Mouse (Mus musculus) B cell, adult 2 months (primary cell): ENCODE results near the gene Adamtsl3.
"Not testable (repeated sequence)": the region's sequence is repeated elsewhere in the genome, so short reads cannot be mapped to it uniquely, and the experiment has no call there.

Experiments used
- DNase-seq, 2 experiments: peaks; one replicate each; pipeline ENCODE4 v3.0.0; 2022

The Adamtsl3 gene

DNA sequence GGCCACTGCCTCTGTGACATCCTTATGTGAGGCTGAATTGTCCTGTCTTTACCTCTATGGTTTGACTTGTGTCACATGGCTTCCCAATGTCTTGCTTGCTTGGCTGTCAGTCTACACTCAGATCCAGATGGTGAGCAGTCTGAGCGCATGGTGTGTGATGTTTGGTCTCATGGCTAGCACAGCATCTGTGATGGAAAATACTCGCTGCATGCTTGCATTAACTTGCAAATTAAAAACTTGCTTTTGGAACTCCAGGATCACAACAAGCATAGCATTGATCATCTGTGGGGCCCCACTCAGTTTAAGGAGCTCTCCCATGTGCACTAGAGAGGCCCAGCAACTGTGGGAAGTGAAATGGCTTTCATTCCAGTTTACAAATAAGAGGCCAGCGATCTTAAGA lies 29.1 kb downstream of the Adamtsl3 start:
- DNase-seq, result no peak

DNA sequence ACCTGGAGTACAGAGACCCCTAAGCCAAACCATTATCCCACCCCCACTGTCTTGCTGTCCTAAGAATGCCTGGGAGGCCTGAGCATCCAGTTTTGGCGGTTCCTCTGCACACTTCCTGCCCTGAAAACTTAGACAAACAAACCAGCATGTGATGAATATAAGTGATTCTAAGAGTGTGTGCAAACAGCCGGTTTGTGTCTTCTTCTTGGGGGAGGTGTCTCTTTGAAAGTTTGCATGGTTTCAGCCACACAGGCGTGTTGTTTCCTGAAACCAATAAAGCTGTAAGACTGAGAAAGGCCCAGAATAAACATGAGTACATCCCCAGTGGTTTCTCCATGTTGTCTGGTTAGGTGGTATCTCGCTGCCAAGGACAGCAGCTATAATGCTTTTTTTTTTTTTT lies 30.6 kb downstream of the Adamtsl3 start:
- DNase-seq, result no peak

- no peak for DNase-seq
Measured at GRCm38 (mm10) chr7:82366471-82366870, 31.0 kb downstream of the Adamtsl3 start.

GRCm38 (mm10) chr7:82368047-82368446 lies 32.6 kb downstream of the Adamtsl3 start:
- DNase-seq, result no peak

DNA sequence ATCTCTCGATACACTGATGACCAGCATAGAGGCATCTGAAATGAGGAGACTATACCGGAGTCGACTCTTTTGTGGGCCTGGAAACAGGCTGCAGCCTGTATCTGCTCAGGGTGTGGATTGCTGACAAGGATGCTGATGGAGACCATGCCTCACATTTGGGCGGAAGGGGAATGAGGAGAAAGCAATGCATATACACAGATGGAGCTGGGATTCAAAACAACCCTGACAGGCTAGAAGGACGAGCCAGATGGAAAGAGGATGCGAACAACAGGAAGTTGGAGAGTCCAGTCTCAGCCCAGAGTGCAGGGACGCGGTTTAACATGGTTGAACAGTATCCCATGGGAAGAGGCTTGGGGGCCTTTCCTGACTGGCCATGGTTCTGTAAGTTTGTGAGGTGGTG lies 34.6 kb downstream of the Adamtsl3 start:
- no peak for DNase-seq

- DNase-seq, result no peak
Measured at GRCm38 (mm10) chr7:82371411-82371810, 35.9 kb downstream of the Adamtsl3 start.

DNA sequence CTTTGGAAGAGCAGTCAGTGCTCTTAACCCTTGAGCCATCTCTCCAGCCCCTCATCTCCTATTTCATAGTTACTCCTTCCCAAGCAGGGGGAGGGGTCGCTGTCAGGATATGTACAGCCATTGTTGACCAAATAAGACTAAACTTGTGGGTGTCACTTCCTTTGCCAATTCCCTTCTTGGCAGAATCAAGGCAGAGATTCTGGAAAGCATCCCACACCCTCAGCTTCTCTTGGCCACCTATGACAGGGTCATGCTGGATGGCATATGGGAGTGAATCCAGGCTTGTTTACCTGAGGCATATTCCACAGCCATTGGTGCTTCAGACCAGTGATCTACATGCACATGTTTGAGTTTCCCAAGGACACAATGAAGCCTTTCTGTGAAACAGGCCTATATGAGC lies 42.8 kb downstream of the Adamtsl3 start:
- DNase-seq, result no peak

GRCm38 (mm10) chr7:82379765-82380164 lies 44.3 kb downstream of the Adamtsl3 start:
- no peak for DNase-seq

DNA sequence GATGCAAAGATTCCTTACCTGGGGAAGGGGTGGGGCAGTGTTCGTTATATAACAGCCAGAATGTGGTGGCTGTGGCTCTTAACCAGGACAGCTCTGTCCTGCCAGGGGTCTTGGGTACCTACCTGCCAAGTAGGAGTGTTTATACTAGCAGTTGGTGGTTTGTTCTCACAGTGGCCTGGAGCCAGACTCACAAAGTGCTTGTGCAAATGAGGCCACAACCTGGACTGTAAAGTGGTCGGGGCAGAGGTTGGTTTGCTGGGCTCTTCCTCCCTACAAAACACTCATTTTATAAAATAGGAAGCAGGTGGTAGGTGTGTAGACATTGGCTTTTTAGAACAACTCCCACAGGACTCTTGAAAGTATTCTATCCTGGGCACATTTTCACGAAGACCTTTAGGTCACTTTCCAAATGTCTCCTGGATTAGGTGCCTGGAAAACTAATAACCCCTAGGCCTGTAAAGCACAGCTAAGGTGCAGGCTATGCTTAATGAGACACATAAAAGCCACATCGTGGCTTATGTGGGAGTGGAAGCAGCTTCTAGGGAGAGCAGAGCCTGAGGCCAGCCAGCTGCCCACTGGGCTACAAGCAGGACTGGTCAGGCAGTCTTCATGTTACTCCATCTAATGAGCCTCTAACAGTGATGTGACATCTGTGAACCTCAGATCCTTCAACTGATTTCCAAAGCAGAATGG lies 47.5 kb downstream of the Adamtsl3 start:
- DNase-seq, result no peak

- no peak for DNase-seq
Measured at GRCm38 (mm10) chr7:82383536-82383848, 48.0 kb downstream of the Adamtsl3 start.

GRCm38 (mm10) chr7:82387121-82387520 lies 51.6 kb downstream of the Adamtsl3 start:
- no peak for DNase-seq

DNA sequence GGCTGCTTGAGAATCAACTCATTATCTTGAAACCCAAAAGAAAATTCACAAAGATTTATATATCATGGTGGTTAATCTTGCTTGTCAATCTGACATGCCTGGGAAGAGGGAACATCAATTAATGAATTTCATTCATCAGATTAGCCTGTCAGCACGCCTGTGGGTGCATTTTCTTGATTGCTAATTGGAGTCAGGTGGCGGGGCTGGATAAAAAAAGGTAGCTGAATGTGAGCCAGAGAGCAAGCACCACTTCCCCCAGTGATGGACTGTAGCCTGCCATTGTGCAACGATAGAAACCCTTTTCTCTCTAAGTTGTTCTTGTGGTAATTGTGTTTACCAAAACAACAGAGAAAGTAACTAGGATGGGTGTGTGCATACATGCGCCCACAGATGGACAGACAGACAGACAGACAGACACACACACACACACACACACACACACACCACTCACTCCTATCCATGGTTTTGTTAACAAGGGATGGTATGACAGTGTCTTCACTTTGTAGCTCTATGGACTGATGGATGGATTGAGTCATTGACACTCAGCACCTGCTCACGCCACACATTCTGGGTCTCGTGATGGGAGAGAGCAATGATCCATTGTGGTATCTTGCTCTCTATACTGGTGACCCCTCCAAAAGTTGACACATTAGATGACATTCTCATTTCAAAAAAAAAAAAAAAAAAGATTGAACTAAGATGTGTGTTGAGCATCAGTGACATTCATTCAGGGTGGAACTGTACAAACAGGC lies 59.1 kb downstream of the Adamtsl3 start:
- DNase-seq, result no peak

DNA sequence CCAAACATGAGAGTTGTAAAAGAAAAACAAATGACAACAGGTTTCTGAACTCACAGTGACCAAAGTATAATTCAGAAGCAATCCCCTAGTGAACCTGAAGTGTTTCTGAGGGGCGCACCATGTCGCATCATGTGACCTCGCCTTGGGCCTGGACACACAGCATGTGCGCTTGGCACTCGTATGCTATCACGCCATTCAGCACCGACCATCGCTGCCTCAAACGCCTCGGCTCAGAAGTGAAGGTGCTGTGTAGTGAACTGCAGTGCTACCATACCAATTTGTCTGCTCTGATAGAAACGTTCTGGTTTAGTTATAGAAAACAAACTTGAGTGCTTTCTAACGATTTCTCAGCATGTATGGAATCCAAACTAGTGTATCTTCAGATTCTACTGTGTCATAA lies 59.7 kb downstream of the Adamtsl3 start:
- no peak for DNase-seq

GRCm38 (mm10) chr7:82395751-82396512 lies 60.4 kb downstream of the Adamtsl3 start:
- no peak for DNase-seq

GRCm38 (mm10) chr7:82396869-82397268 lies 61.4 kb downstream of the Adamtsl3 start:
- DNase-seq, result no peak

DNA sequence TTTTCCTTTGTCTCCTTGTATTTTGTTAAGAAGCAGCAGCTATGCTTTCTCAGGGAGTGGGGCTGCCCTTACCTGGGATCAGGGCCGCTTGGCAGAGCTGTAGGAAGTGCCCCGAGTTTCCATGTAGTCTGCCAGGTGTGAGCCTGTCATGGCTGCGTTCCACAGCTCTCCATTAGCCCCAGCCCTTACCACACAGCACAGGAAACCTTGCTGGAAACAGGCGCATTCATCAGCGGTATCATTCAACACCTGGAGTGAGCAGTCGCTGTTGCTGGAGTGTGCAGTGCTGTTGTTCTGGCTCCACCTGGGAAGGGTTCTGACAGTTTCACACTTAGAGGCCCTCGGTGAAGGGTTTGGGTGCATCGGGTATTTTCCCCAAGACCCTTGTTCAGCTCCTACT lies 62.1 kb downstream of the Adamtsl3 start:
- no peak for DNase-seq

- no peak for DNase-seq
Measured at GRCm38 (mm10) chr7:82405466-82406045, 70.1 kb downstream of the Adamtsl3 start.

GRCm38 (mm10) chr7:82410966-82411365 lies 75.5 kb downstream of the Adamtsl3 start:
- no peak for DNase-seq

DNA sequence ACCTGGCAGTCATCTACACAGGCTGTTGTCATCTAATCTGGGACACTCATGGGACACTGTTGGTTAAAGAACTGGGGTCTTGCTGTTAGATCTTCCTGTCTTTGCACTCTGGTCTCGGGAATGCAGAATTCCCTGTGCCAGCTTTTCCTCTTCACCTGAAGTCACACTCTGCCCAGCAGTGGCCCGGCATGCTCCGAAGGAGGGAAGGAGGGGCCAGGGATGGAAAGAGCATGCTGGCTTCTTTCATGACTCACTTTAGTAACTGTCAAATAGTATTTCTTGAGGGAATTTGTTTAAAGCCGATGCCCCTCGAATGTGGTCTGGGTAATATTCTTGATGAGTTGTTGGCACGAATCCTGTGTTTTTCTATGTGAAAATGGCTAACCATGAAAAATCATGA lies 81.2 kb downstream of the Adamtsl3 start:
- DNase-seq, result no peak

- DNase-seq, result no peak
Measured at GRCm38 (mm10) chr7:82417053-82417452, 81.6 kb downstream of the Adamtsl3 start.

- not testable (repeated sequence) for DNase-seq
Measured at GRCm38 (mm10) chr7:82420329-82421052, 85.0 kb downstream of the Adamtsl3 start.

DNA sequence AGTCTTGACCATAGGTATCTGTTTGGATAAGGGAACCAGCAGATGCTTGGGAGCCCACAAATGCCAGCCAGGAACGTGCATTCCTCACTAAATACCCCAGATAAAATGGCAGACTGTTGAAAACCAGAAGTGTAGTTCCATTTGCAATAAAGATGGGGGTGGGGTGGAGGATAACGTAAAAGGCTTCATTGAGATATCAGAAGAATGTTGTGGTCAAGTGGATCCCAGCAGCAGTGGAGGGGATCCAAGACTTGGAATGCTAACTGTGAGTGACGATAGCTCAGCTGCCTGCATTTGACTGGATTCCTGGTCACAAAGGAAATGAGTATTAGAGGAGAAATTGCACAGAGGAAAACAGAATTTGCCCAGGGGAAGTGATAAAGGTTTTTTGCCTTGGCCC lies 87.1 kb downstream of the Adamtsl3 start:
- no peak for DNase-seq

- no peak for DNase-seq
Measured at GRCm38 (mm10) chr7:82423602-82424001, 88.1 kb downstream of the Adamtsl3 start.
